Mouse (Mus musculus) stomach, postnatal 0 days (tissue): Measurements from ENCODE around the gene Dnajb14.
"Not testable (repeated sequence)": the region's sequence is repeated elsewhere in the genome, so short reads cannot be mapped to it uniquely, and the experiment has no call there.

Source experiments
- CTCF ChIP-seq: IDR thresholded peaks from 2 replicates; pipeline ENCODE4 v1.5.1; 2016; ENCODE audit warnings: antibody characterized with exemption, low read depth, mild to moderate bottlenecking, moderate library complexity
- EP300 ChIP-seq: optimal IDR thresholded peaks from 2 replicates; pipeline ENCODE3; 2016; ENCODE audit warnings: antibody characterized with exemption

GRCm38 (mm10) chr3:137951302-137951701, 83.8 kb downstream of the Dnajb14 start:
- not testable (repeated sequence) for TF ChIP-seq CTCF, EP300
